Mouse (Mus musculus) stomach, postnatal 0 days (tissue): ENCODE measurements around the gene Cdc42ep3.

Experiments
- CTCF ChIP-seq: IDR thresholded peaks from 2 replicates; pipeline ENCODE4 v1.5.1; 2016; ENCODE audit warnings: antibody characterized with exemption, low read depth, mild to moderate bottlenecking, moderate library complexity
- EP300 ChIP-seq: optimal IDR thresholded peaks from 2 replicates; pipeline ENCODE3; 2016; ENCODE audit warnings: antibody characterized with exemption

DNA sequence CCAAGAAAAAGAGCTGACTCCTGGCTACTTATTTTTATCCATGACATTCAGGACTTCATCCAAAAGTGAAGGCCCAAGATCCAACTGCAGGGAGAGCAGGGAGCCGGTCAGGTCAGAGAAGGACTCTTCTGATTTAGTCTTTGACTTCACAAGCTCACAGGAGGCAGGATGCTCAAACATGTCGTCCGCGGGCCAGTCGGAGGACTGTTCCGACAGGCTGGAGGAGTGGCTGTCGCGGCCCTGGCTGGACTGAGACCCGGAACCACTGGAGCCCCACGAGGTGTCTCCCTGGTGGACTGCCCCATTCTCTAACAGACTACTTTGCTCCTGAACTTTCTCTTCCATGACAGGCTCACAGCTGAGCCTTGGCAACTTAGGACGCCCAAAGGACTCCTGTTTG is 20.2 kb downstream of the Cdc42ep3 start:
- TF ChIP-seq CTCF (no peak), EP300 (no peak)
